Mouse (Mus musculus) duodenum, adult 2 months (tissue): ENCODE measurements around the gene Ropn1l. TPM values are rescaled to one million over a fixed set of nuclear protein-coding genes. Genes with fewer than 3 reads are reported as not detected.

Source experiments
- polyA plus RNA-seq: library from polyadenylated mRNA; depleted of rRNA; stranded (reverse); fragments of >200 nt; gene quantifications from 2 replicates; pipeline ENCODE4 v1.2.3, GENCODE M21; 2012; ENCODE audit warnings: low replicate concordance; rRNA removed

Gene Ropn1l
- 0.27 and 0.87 TPM in 2 replicates for polyA plus RNA-seq

GRCm38 (mm10) chr15:31453098-31453916, at the start of gene Ropn1l:
Gene Ropn1l, minus strand, starts transcription at chr15:31453737.

Other genes starting within 250 kb of the Ropn1l start
- 105 and 131 TPM in 2 replicates for gene Dap, start 229.4 kb downstream of the Ropn1l start, polyA plus RNA-seq
- gene Ankrd33b, start 86.0 kb downstream of the Ropn1l start, polyA plus RNA-seq = 0.22 and 0.27 TPM in 2 replicates
- gene March6, start 77.3 kb upstream of the Ropn1l start, polyA plus RNA-seq = 8.3 and 10.2 TPM in 2 replicates
- gene Cmbl, start 111.7 kb upstream of the Ropn1l start, polyA plus RNA-seq = 140 and 161 TPM in 2 replicates
- gene Cct5, start 148.1 kb upstream of the Ropn1l start, polyA plus RNA-seq = 21.3 and 22.6 TPM in 2 replicates
- 2.3 and 2.4 TPM in 2 replicates for gene Fam173b, start 148.1 kb upstream of the Ropn1l start, polyA plus RNA-seq